Mouse (Mus musculus) spleen, adult 12 weeks (tissue): ENCODE data around the gene Gramd1b.

Experiments used
- DNase-seq: peaks from one replicate; pipeline ENCODE4 v3.0.0; 2022; ENCODE audit warnings: low spot score

Gene Gramd1b

GRCm38 (mm10) chr9:40457448-40457847 lies 73.7 kb downstream of the Gramd1b start:
- DNase-seq: no peak

GRCm38 (mm10) chr9:40456191-40456590 lies 75.0 kb downstream of the Gramd1b start:
- DNase-seq: no peak

GRCm38 (mm10) chr9:40455336-40456185 lies 75.6 kb downstream of the Gramd1b start:
- DNase-seq: peak; percentile 6

GRCm38 (mm10) chr9:40455020-40455335 lies 76.2 kb downstream of the Gramd1b start:
- peak; percentile 15 for DNase-seq

- DNase-seq: no peak
Observed at GRCm38 (mm10) chr9:40453889-40454288, 77.3 kb downstream of the Gramd1b start.

- no peak for DNase-seq
Observed at GRCm38 (mm10) chr9:40452208-40452607, 79.0 kb downstream of the Gramd1b start.

GRCm38 (mm10) chr9:40450776-40451175 lies 80.4 kb downstream of the Gramd1b start:
- no peak for DNase-seq

- no peak for DNase-seq
Observed at GRCm38 (mm10) chr9:40450417-40450714, 80.8 kb downstream of the Gramd1b start.

GRCm38 (mm10) chr9:40449610-40450416 lies 81.4 kb downstream of the Gramd1b start:
- DNase-seq: no peak

GRCm38 (mm10) chr9:40448646-40449243 lies 82.4 kb downstream of the Gramd1b start:
- no peak for DNase-seq

GRCm38 (mm10) chr9:40447265-40447664 lies 83.9 kb downstream of the Gramd1b start:
- no peak for DNase-seq

- no peak for DNase-seq
Observed at GRCm38 (mm10) chr9:40444961-40445360, 86.2 kb downstream of the Gramd1b start.

- no peak for DNase-seq
Observed at GRCm38 (mm10) chr9:40442784-40443183, 88.4 kb downstream of the Gramd1b start.

GRCm38 (mm10) chr9:40439973-40440687 lies 91.1 kb downstream of the Gramd1b start:
- no peak for DNase-seq

GRCm38 (mm10) chr9:40438731-40439526 lies 92.3 kb downstream of the Gramd1b start:
- no peak for DNase-seq

GRCm38 (mm10) chr9:40437891-40438290 lies 93.3 kb downstream of the Gramd1b start:
- no peak for DNase-seq

- no peak for DNase-seq
Observed at GRCm38 (mm10) chr9:40433286-40433685, 97.9 kb downstream of the Gramd1b start.

GRCm38 (mm10) chr9:40430969-40431368 lies 100.2 kb downstream of the Gramd1b start:
- DNase-seq: no peak

- no peak for DNase-seq
Observed at GRCm38 (mm10) chr9:40427663-40428062, 103.5 kb downstream of the Gramd1b start.

- no peak for DNase-seq
Observed at GRCm38 (mm10) chr9:40426282-40426964, 104.8 kb downstream of the Gramd1b start.

GRCm38 (mm10) chr9:40424874-40425273 lies 106.3 kb downstream of the Gramd1b start:
- DNase-seq: no peak
